Mouse (Mus musculus) forebrain, embryonic 12.5 days (tissue): ENCODE data around the gene Timm13. TPM values are rescaled to one million over a fixed set of nuclear protein-coding genes. Genes with fewer than 3 reads are reported as not detected.
A peak's percentile ranks its signal among the peaks of the same experiment; 100 is the strongest.

Experiments
- ATAC-seq: fragments of 200-750 bp; cut with Nextera tagmentation; 2 replicates; pipeline ENCODE4 v1.8.0; 2017; ENCODE audit warnings: moderate TSS enrichment; ENCODE audit not compliant: low FRiP score
- H3K27ac ChIP-seq: fragments of 300-500 bp; sonication (generic); 2 replicates; pipeline ENCODE4 v1.5.1; 2016; ENCODE audit warnings: mild to moderate bottlenecking
- H3K27me3 ChIP-seq: fragments of 300-500 bp; sonication (generic); 2 replicates; pipeline ENCODE4 v1.6.1; 2016; ENCODE audit warnings: mild to moderate bottlenecking
- H3K36me3 ChIP-seq: fragments of 300-500 bp; sonication (generic); replicated peaks from 2 replicates; pipeline ENCODE4 v1.6.1; 2016; ENCODE audit warnings: mild to moderate bottlenecking
- H3K4me1 ChIP-seq: fragments of 300-500 bp; sonication (generic); 2 replicates; pipeline ENCODE4 v1.6.1; 2016
- H3K4me2 ChIP-seq: fragments of 300-500 bp; sonication (generic); 2 replicates; pipeline ENCODE4 v1.6.1; 2016; ENCODE audit warnings: mild to moderate bottlenecking, moderate library complexity
- H3K4me3 ChIP-seq: fragments of 300-500 bp; sonication (generic); replicated peaks from 2 replicates; pipeline ENCODE4 v1.5.1; 2016; ENCODE audit warnings: mild to moderate bottlenecking
- H3K9ac ChIP-seq: fragments of 300-500 bp; sonication (generic); 2 replicates; pipeline ENCODE4 v1.6.1; 2016; ENCODE audit warnings: mild to moderate bottlenecking
- H3K9me3 ChIP-seq: fragments of 300-500 bp; sonication (generic); 2 replicates; pipeline ENCODE4 v1.6.1; 2016
- WGBS: fragments of 180-500 bp; shearing (Covaris S2); methylation state at CpG from one replicate; pipeline ENCODE4 v1.1.7; 2016; 5-methylcytosine and 5-hydroxymethylcytosine counted together
- polyA plus RNA-seq: library from polyadenylated mRNA; unstranded; fragments of >200 nt; fragmentation: Nextera tagmentation; extraction: Ambion mirVana; gene quantifications from 2 replicates; pipeline ENCODE4 v1.2.1, GENCODE M21; 2016

Timm13 gene
- polyA plus RNA-seq, 1 experiment from 2014 or later: 314 TPM

- H3K36me3 ChIP-seq: peaks cover 25% of the 10 kb centered on the region
- peaks cover 27% of the 10 kb centered on the region for H3K4me1 ChIP-seq
- no peaks in the 10 kb centered on the region for H3K27me3 ChIP-seq
- H3K9ac ChIP-seq: 0 out of 2 replicates have a peak overlapping the region, but pooled peaks have one; percentile 5
- peak overlapping the region; percentile 20; the same call in 1 of the 2 replicates for H3K27ac ChIP-seq
- H3K4me2 ChIP-seq: no peak overlapping the region
- H3K4me3 ChIP-seq: no peak overlapping the region
- WGBS: 36% methylated on average over 41 of the region's 41 CpGs
- H3K9me3 ChIP-seq: no peaks in the 10 kb centered on the region
- no peak for ATAC-seq
Measured at GRCm38 (mm10) chr10:80897861-80898510, 2.8 kb downstream of the Timm13 start.

- H3K27me3 ChIP-seq: no peaks in the 10 kb centered on the region
- ATAC-seq: no peak
- H3K4me1 ChIP-seq: peaks cover 27% of the 10 kb centered on the region
- H3K9ac ChIP-seq: no peak overlapping the region
- H3K9me3 ChIP-seq: 0 out of 2 replicates have a peak, but pooled peaks cover 3% of the 10 kb centered on the region
- H3K27ac ChIP-seq: no peak overlapping the region
- peaks cover 14% of the 10 kb centered on the region for H3K36me3 ChIP-seq
- no peak overlapping the region for H3K4me2 ChIP-seq
- 72% methylated on average over 24 of the region's 24 CpGs for WGBS
- H3K4me3 ChIP-seq: no peak overlapping the region
Measured at GRCm38 (mm10) chr10:80896581-80897485, 3.9 kb downstream of the Timm13 start.

- H3K4me2 ChIP-seq: no peak overlapping the region
- no peaks in the 10 kb centered on the region for H3K27me3 ChIP-seq
- WGBS: 80% methylated on average over 6 of the region's 6 CpGs
Measured at GRCm38 (mm10) chr10:80895697-80896096, 5.1 kb downstream of the Timm13 start.

GRCm38 (mm10) chr10:80895100-80895499, 5.7 kb downstream of the Timm13 start:
- no peak overlapping the region for H3K4me2 ChIP-seq
- 87% methylated on average over 7 of the region's 7 CpGs for WGBS
- H3K36me3 ChIP-seq: peaks cover 10% of the 10 kb centered on the region
- H3K4me1 ChIP-seq: peaks cover 24% of the 10 kb centered on the region
- 0 out of 2 replicates have a peak, but pooled peaks cover 3% of the 10 kb centered on the region for H3K9me3 ChIP-seq
- no peak overlapping the region for H3K9ac ChIP-seq
- ATAC-seq: no peak
- peaks cover 3% of the 10 kb centered on the region; the same call in 1 of the 2 replicates for H3K27me3 ChIP-seq
- no peak overlapping the region for H3K4me3 ChIP-seq
- H3K27ac ChIP-seq: no peak overlapping the region

More at GRCm38 (mm10) chr10:80895697-80896096, 5.1 kb downstream of the Timm13 start:
- Histone ChIP-seq H3K4me3 (no peak overlapping the region), H3K9ac (no peak overlapping the region), H3K4me1 (peaks cover 24% of the 10 kb centered on the region), H3K36me3 (peaks cover 10% of the 10 kb centered on the region), H3K27ac (no peak overlapping the region), H3K9me3 (0 out of 2 replicates have a peak, but pooled peaks cover 3% of the 10 kb centered on the region)
- no peak for ATAC-seq

GRCm38 (mm10) chr10:80887181-80887580, 13.6 kb downstream of the Timm13 start:
- no peak for ATAC-seq
- 84% methylated on average over 11 of the region's 11 CpGs for WGBS
- Histone ChIP-seq H3K27me3 (peaks cover 41% of the 10 kb centered on the region), H3K4me2 (no peak overlapping the region), H3K9ac (no peak overlapping the region), H3K36me3 (no peaks in the 10 kb centered on the region), H3K4me3 (no peak overlapping the region), H3K4me1 (no peaks in the 10 kb centered on the region), H3K9me3 (no peaks in the 10 kb centered on the region), H3K27ac (no peak overlapping the region)

- Histone ChIP-seq H3K4me3 (no peak overlapping the region), H3K4me1 (peaks cover 2% of the 10 kb centered on the region; the same call in 1 of the 2 replicates), H3K9ac (no peak overlapping the region), H3K36me3 (no peaks in the 10 kb centered on the region), H3K27me3 (peaks cover 17% of the 10 kb centered on the region), H3K27ac (no peak overlapping the region), H3K4me2 (no peak overlapping the region), H3K9me3 (0 out of 2 replicates have a peak, but pooled peaks cover 3% of the 10 kb centered on the region)
- no peak for ATAC-seq
- WGBS: 25% methylated on average over 10 of the region's 10 CpGs
Measured at GRCm38 (mm10) chr10:80881301-80881700, 19.5 kb downstream of the Timm13 start.

- H3K4me1 ChIP-seq: peaks cover 4% of the 10 kb centered on the region; the same call in 1 of the 2 replicates
- WGBS: 74% methylated on average over 2 of the region's 2 CpGs
- H3K4me3 ChIP-seq: no peak overlapping the region
- no peak overlapping the region for H3K27ac ChIP-seq
- 0 out of 2 replicates have a peak, but pooled peaks cover 3% of the 10 kb centered on the region for H3K9me3 ChIP-seq
- no peaks in the 10 kb centered on the region for H3K36me3 ChIP-seq
- H3K27me3 ChIP-seq: peaks cover 17% of the 10 kb centered on the region
- no peak for ATAC-seq
- H3K4me2 ChIP-seq: no peak overlapping the region
- no peak overlapping the region for H3K9ac ChIP-seq
Measured at GRCm38 (mm10) chr10:80880901-80881300, 19.9 kb downstream of the Timm13 start.

- ATAC-seq: no peak; the same call in 1 of the 2 replicates
- Histone ChIP-seq H3K27ac (no peak overlapping the region), H3K9ac (no peak overlapping the region), H3K4me2 (no peak overlapping the region), H3K9me3 (0 out of 2 replicates have a peak, but pooled peaks cover 3% of the 10 kb centered on the region), H3K36me3 (no peaks in the 10 kb centered on the region), H3K27me3 (peaks cover 17% of the 10 kb centered on the region), H3K4me3 (no peak overlapping the region), H3K4me1 (peaks cover 4% of the 10 kb centered on the region; the same call in 1 of the 2 replicates)
- WGBS: 20% methylated on average over 5 of the region's 5 CpGs
Measured at GRCm38 (mm10) chr10:80880131-80880641, 20.6 kb downstream of the Timm13 start.

GRCm38 (mm10) chr10:80876594-80876993, 24.2 kb downstream of the Timm13 start:
- no peaks in the 10 kb centered on the region for H3K36me3 ChIP-seq
- no peak overlapping the region for H3K9ac ChIP-seq
- peaks cover 8% of the 10 kb centered on the region; the same call in 1 of the 2 replicates for H3K4me1 ChIP-seq
- no peak overlapping the region for H3K4me3 ChIP-seq
- no peak overlapping the region for H3K4me2 ChIP-seq
- WGBS: 24% methylated on average over 3 of the region's 3 CpGs
- 0 out of 2 replicates have a peak, but pooled peaks cover 3% of the 10 kb centered on the region for H3K9me3 ChIP-seq
- H3K27ac ChIP-seq: no peak overlapping the region
- peaks cover 19% of the 10 kb centered on the region for H3K27me3 ChIP-seq
- no peak for ATAC-seq

- Histone ChIP-seq H3K9ac (no peak overlapping the region), H3K9me3 (no peaks in the 10 kb centered on the region), H3K36me3 (no peaks in the 10 kb centered on the region), H3K27ac (no peak overlapping the region), H3K4me1 (peaks cover 8% of the 10 kb centered on the region; the same call in 1 of the 2 replicates), H3K4me3 (no peak overlapping the region), H3K27me3 (peaks cover 21% of the 10 kb centered on the region), H3K4me2 (no peak overlapping the region)
- no peak for ATAC-seq
- 26% methylated on average over 5 of the region's 5 CpGs for WGBS
Measured at GRCm38 (mm10) chr10:80876028-80876427, 24.7 kb downstream of the Timm13 start.

- H3K4me3 ChIP-seq: no peak overlapping the region
- 82% methylated on average over 9 of the region's 9 CpGs for WGBS
- H3K9me3 ChIP-seq: no peaks in the 10 kb centered on the region
- no peak overlapping the region for H3K9ac ChIP-seq
- H3K4me1 ChIP-seq: peaks cover 8% of the 10 kb centered on the region; the same call in 1 of the 2 replicates
- no peaks in the 10 kb centered on the region for H3K36me3 ChIP-seq
- no peak for ATAC-seq
- no peak overlapping the region for H3K27ac ChIP-seq
- no peak overlapping the region for H3K4me2 ChIP-seq
- peaks cover 17% of the 10 kb centered on the region for H3K27me3 ChIP-seq
Measured at GRCm38 (mm10) chr10:80874035-80874434, 26.7 kb downstream of the Timm13 start.

- Histone ChIP-seq H3K4me3 (no peak within 1 kb of the TSS), H3K9ac (no peak within 1 kb of the TSS), H3K27ac (no peak within 1 kb of the TSS), H3K9me3 (no peaks in the 10 kb centered on the region), H3K36me3 (peaks cover 14% of the 10 kb centered on the region), H3K4me1 (peaks cover 8% of the 10 kb centered on the region; the same call in 1 of the 2 replicates), H3K4me2 (no peak within 1 kb of the TSS), H3K27me3 (peaks cover 13% of the 10 kb centered on the region; the same call in 1 of the 2 replicates)
- 31% methylated on average over 9 of the region's 9 CpGs for WGBS
- ATAC-seq: no peak
Measured at GRCm38 (mm10) chr10:80871581-80871980, 29.2 kb downstream of the Timm13 start, which contains the start of gene Tmprss9. Gene Tmprss9 (plus strand): TSS chr10:80871848.
